Mouse (Mus musculus) MN1 (cell line): Measurements from ENCODE around the gene Cabp2.
"Not testable (repeated sequence)": the region's sequence is repeated elsewhere in the genome, so short reads cannot be mapped to it uniquely, and the experiment has no call there.

Experiments used
- DNase-seq: peaks from one replicate; pipeline ENCODE4 v3.0.0-alpha.2; 2016; ENCODE audit warnings: low spot score

Gene Cabp2

DNA sequence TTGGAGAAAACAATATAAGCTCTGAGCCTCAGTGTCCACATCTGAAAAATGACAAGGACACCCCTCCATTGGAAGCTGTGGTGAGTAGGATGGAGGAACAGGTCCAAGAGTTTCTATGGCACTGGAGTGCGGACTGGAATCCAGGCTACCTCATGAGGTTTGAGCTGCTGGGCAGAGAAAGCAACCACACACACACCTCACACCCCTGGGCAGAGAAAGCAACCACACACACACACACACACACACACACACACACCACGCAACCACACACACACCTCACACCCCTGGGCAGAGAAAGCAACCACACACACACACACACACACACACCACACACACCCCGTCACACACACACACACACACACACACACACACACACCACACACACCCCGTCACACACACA lies 43.9 kb downstream of the Cabp2 start:
- not testable (repeated sequence) for DNase-seq

DNA sequence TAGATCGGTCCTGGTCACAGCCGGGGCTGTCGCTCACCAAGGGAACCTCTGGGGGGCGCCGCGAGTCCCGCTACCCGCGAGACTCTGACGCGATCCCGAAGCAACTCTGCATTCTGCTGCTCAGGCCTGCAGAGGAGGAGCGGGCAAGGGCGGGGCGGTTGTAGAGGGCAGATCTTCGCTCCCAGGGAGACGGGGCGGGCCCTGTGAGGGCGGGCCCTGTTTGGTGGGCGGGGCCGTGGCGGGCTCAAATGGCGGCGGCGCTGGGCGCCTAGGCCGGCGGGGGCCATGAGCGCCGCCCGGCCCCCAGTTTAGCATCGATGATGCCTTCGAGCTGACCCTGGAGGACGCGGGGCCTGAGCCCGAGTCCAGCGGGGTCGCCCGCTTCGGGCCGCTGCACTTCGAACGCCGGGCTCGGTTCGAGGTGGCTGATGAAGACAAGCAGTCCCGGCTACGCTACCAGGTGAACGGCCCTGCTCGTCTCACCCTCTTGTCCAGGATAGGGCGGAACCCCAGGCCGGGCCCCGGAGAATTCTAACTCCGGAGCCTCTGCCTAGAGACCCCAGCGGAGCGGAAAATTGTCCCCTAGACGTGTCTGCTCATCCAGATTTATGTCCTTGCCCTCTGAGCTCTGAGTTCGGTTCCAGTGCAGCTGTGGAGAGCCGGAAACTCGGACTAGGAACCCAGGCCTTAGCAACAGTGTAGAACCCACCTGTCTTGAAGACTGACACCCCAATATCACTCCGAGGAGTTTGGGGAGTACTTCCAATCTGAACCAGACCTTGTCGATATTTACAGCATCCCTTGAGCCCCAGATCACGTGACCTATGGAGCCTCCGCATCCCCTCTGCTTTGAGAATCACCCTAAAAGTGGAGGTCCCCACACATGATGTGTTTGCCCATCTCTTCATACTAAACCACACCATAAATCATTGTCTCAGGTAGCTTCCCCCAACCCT lies 44.6 kb downstream of the Cabp2 start, which contains the start of gene Aip:
Aip (minus strand) TSS at position 118 of the 956 bp plus-strand sequence.
- DNase-seq, result peak; percentile 95

DNA sequence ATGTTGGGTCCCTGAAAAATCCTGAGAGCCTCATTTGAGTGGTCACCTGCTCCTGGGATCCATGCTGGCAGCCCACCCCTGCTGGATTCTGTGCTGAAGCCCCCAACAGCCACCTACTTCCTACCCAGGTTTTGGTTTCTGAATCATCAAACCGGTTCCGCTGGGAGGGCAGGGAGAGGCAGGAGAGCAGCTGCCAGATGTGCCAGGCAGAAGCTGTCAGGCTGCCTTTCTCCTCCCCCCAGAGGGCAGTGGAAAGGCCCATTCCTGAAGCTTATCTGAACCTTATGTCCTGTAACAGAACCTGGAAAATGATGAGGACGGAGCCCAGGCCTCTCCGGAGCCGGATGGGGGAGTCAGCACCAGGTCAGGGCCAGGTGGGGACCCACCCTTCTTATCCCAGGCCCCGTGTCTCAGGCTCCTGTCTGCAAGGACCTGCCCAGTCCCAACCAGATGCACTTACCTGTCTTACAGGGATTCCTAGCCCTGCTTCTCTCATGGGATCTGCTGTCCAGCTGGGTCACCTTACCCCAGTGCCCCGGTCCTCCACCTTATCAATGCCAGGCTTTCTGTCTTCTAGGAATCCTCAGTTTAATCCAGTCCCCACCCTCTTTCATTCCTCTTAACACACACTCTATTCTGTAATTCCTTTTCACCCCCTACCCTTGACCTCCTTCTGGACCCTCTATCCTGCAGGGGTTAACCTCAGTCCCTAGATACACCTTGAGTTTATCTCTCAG lies 45.5 kb downstream of the Cabp2 start:
- peak; percentile 56 for DNase-seq

DNA sequence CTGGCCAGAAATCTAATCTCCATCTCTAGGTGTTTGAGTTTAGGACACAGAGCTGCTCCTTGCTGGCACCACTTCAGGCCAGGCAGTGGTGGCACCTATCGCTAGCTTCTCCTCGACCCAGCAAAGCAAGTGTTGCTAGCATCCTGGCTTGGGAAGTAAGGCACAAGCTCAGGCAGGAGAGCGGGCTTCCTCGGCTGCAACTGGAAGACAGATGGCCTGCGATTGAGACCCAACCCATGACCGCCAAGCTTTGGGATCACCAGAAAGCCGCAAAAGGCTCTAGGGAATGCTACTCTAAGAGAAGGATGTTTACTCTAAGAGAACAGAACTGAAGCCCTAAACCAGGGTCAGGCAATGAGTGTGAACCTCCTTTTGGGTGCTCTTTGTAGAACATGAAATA lies 48.1 kb downstream of the Cabp2 start:
- DNase-seq, result no peak

DNA sequence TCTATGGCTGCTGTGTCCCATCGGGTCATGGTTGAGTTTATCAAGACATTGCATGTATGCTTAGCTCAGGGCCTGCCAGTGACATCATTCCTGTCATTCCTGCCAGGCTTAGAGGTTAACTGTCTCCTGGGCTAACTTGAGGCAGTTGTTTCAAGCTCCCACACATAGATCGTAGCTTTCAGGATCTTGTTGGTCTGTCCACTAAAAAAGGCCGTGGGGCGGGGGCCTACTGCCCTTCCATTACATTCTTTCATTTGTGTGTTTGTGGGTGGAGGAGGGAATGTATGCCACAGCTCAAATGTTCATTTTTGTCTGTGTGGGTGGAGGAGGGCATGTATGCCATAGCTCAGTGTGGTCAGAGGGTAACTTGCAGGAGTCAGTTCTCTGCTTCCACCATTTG lies 48.7 kb downstream of the Cabp2 start:
- DNase-seq, result no peak

DNA sequence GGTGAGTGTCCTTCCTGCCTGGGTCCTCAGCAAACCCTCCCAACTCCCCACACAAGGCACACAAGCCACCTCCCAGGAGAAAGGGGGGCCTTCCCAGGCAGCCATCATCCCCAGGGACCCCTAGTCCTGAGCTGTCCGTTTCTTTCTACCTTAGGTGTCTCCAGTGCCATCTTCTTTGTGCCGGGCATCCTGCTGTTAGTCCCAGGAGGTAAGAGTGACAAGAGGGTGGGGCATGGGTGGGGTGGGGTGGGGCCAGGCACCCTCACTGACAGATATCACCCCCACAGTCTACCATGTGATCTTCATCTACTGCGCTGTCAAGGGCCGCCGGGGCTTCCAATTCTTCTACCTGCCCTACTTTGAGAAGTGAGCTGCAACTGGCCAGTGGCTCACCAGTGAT lies 49.7 kb downstream of the Cabp2 start:
- DNase-seq, result no peak

DNA sequence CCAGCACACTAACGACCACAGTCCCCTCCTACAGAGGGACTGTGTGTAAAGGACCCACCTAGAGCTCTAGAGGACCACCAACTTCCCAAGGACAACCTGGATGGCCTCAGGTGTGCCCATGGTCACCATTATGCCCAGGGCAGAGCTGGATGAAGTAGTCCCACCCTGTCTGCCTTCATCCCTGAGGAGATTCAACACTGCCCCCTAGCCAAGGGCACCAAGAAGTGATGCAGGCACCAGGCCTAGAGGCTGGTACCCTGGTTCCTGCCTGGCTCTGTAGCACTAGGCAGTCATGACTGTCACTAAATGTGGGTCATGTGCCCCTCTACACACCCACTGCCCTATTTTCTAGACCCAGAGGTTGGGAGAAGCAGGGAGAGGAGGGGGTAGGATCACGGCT lies 50.4 kb downstream of the Cabp2 start:
- no peak for DNase-seq

DNA sequence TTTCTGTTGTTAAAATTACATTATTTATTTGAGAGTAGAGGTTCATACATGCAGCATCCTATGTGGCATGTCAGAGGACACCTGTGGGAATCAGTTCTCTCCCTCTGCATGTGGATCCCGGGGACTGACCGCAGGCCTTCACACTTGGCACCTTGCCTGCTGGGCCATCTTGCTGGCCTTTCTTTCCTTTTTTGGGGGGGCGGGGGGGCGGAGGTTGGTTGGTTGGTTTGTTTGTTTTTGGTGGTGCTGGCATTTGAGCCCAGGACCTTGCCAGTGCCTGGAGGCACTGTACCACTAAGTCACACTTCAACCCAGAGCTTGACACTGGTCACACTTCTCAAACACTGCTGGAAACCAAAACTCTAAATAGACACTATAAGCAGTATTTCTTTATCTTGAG lies 53.0 kb downstream of the Cabp2 start:
- DNase-seq, result no peak

DNA sequence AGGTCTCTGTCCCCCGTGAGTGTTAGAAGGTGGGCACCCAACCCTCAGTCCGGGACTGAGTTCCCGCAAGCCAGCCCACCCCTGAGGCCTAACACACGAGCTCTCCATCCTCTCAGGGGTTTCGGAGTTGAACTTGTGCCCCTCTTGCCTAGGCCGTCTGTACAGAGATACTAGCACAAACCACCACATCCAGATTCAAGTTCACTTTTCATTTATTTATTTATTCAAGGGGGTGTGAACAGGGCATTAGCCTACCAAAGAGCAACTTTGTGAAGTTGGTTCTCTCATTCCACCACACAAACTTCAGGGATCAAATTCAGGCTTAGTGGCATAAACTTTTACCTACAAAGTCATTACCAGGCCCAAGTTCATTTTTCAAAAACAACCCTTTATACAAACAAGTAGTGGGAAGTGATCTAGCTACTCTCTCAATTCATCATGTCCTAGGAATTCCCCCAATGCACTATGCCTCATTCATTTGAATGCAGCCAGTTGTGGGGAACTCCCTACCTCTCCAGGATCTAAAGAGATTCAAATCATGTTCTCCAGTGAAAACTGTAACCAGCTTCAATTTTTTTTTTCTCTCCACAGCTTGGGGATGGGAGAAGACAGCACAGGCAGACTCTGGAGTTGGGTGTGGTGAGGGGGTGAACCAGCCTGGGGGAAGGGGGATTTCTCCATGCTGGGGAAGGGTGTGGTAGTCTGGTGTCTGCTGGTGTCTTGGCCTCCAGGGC lies 54.0 kb downstream of the Cabp2 start:
- DNase-seq, result not testable (repeated sequence)

DNA sequence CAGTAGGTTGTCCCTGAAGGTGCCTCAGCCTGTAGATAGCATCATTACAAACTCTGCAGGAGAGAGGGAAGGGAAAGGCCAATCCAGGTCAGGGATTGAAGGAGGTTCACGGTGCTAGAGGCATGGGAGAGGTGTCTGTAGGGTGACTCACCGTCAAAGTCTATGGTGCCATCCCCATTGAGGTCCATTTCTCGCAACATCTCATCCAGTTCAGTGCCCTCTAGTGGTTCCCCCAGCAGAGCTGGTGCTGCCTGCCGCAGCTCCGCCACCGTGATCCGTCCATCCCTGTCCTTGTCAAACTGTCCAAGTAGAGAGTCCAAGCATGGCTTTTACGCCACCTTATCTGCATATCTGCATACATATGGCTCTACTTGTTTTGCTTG lies 54.6 kb downstream of the Cabp2 start:
- DNase-seq, result not testable (repeated sequence)

DNA sequence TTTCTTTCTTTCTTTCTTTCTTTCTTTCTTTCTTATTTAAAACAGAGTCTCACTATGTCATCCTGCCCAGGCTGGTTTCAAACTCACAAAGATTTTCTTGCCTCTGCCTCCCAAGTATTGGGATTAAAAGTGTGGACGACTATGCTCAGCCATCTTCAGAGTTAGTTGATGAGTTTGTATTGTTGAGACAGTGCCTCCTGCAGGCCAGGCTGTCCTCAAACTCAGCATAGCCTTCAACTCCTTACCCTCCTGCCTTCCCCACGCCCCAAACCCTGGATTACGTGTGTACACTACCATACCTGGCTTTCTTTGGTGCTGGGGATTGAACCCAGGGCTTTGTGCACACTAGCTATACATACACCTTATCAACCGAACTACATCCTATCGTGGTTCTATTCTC lies 55.1 kb downstream of the Cabp2 start:
- no peak for DNase-seq
